Mouse (Mus musculus) large intestine, adult 2 months (tissue): ENCODE data around the gene Tbx15. TPM values are rescaled to one million over a fixed set of nuclear protein-coding genes. Genes with fewer than 3 reads are reported as not detected.

Source experiments
- DNase-seq: peaks from one replicate; pipeline ENCODE4 v3.0.0-alpha.2; 2012; ENCODE audit warnings: low read depth, low spot score
- WGBS: fragments of 180-500 bp; shearing (Covaris S2); methylation state at CpG from one replicate; pipeline ENCODE4 v1.1.7; 2018; 5-methylcytosine and 5-hydroxymethylcytosine counted together
- polyA plus RNA-seq: library from polyadenylated mRNA; depleted of rRNA; stranded (reverse); fragments of >200 nt; gene quantifications from 2 replicates; pipeline ENCODE4 v1.2.3, GENCODE M21; 2012

Tbx15 gene
- polyA plus RNA-seq, 1 experiment = not detected

- DNase-seq = no peak
- 8% methylated on average over 28 of the region's 28 CpGs for WGBS
These were observed 8.0 kb downstream of the Tbx15 start for GRCm38 (mm10) chr3:99247996-99248801.

GRCm38 (mm10) chr3:99248831-99249550 is 8.8 kb downstream of the Tbx15 start:
- DNase-seq = no peak
- 5% methylated on average over 25 of the region's 25 CpGs for WGBS

GRCm38 (mm10) chr3:99249551-99249870 is 9.3 kb downstream of the Tbx15 start:
- 11% methylated on average over 11 of the region's 11 CpGs for WGBS
- DNase-seq = no peak

- no peak for DNase-seq
These were observed 9.7 kb downstream of the Tbx15 start for GRCm38 (mm10) chr3:99249906-99250305.

GRCm38 (mm10) chr3:99251271-99252165 is 11.3 kb downstream of the Tbx15 start:
- WGBS = 27% methylated on average over 6 of the region's 6 CpGs
- DNase-seq = no peak

More at GRCm38 (mm10) chr3:99249906-99250305, 9.7 kb downstream of the Tbx15 start:
- 3% methylated on average over 6 of the region's 6 CpGs for WGBS

- no peak for DNase-seq
- 10% methylated on average over 16 of the region's 16 CpGs for WGBS
These were observed 12.4 kb downstream of the Tbx15 start for GRCm38 (mm10) chr3:99252461-99253091.

- 4% methylated on average over 12 of the region's 12 CpGs for WGBS
- DNase-seq = no peak
These were observed 12.9 kb downstream of the Tbx15 start for GRCm38 (mm10) chr3:99253092-99253488.

GRCm38 (mm10) chr3:99253497-99254451 is 13.6 kb downstream of the Tbx15 start:
- WGBS = 2% methylated on average over 73 of the region's 73 CpGs
- no peak for DNase-seq

GRCm38 (mm10) chr3:99254559-99255151 is 14.5 kb downstream of the Tbx15 start:
- DNase-seq = no peak
- WGBS = 9% methylated on average over 15 of the region's 15 CpGs

GRCm38 (mm10) chr3:99255411-99256365 is 15.5 kb downstream of the Tbx15 start:
- no peak for DNase-seq
- 20% methylated on average over 11 of the region's 11 CpGs for whole genome bisulfite sequencing

GRCm38 (mm10) chr3:99256366-99256750 is 16.2 kb downstream of the Tbx15 start:
- DNase-seq = no peak
- 17% methylated on average over 11 of the region's 11 CpGs for WGBS

- DNase-seq = no peak
These were observed 16.6 kb downstream of the Tbx15 start for GRCm38 (mm10) chr3:99256766-99257165.

GRCm38 (mm10) chr3:99257586-99258577 is 17.7 kb downstream of the Tbx15 start:
- 13% methylated on average over 29 of the region's 29 CpGs for WGBS
- DNase-seq = no peak

More at GRCm38 (mm10) chr3:99256766-99257165, 16.6 kb downstream of the Tbx15 start:
- WGBS = 10% methylated on average over 20 of the region's 20 CpGs

GRCm38 (mm10) chr3:99259741-99260270 is 19.6 kb downstream of the Tbx15 start:
- no peak for DNase-seq
- WGBS = 9% methylated on average over 6 of the region's 6 CpGs

GRCm38 (mm10) chr3:99260395-99260794 is 20.2 kb downstream of the Tbx15 start:
- DNase-seq = no peak
- WGBS = 37% methylated on average over 2 of the region's 2 CpGs

- DNase-seq = no peak
- 6% methylated on average over 18 of the region's 18 CpGs for whole genome bisulfite sequencing
These were observed 21.2 kb downstream of the Tbx15 start for GRCm38 (mm10) chr3:99261371-99261791.
